Comparison of ENCODE assay signal across 35 mouse cellular contexts in the genomic region with DNA sequence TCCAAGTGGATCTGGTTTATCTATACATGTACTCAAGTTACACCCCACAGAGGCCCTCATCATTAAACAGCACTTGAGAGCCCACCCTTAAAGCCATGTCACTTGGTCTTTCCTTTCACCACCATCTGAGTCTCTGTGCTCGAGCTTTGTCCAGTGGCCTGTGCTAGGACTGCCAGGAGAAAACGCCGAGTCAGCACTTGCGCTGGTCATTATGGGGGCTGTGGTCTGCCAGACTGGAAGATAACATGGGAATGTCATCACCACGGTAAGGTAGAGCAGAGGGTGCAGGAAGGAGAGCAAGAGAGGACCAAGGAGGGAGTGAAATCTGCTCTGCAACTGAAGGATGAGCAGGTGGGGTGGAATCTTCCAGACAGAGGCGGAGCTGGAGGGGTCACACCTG.
"Had no signal": no experiment of that assay in that cellular context is flagged by ENCODE, and none has a peak within 500 bp of the region (broad histone marks: within the 10 kb centered on the region; RNA-seq: fewer than 3 reads in every experiment).

No protein-coding gene starts in this region.

- H3K27ac ChIP-seq: heart, embryonic 13.5 days; heart, embryonic 15.5 days; hindbrain, embryonic 10.5 days; hindbrain, embryonic 12.5 days; hindbrain, embryonic 13.5 days; hindbrain, embryonic 14.5 days; hindbrain, embryonic 15.5 days; hindbrain, postnatal 0 days; intestine, embryonic 15.5 days; kidney, embryonic 15.5 days; kidney, postnatal 0 days; layer of hippocampus, adult 2 months; left cerebral cortex, adult 2 months had no signal

- H3K9ac ChIP-seq: heart, embryonic 12.5 days; heart, embryonic 13.5 days; heart, embryonic 15.5 days; hindbrain, embryonic 12.5 days; hindbrain, embryonic 13.5 days; hindbrain, embryonic 14.5 days; hindbrain, embryonic 15.5 days; intestine, embryonic 15.5 days; kidney, embryonic 15.5 days had no signal

- H3K4me2 ChIP-seq: heart, embryonic 11.5 days; heart, embryonic 12.5 days; heart, embryonic 13.5 days; heart, embryonic 15.5 days; hindbrain, embryonic 12.5 days; hindbrain, embryonic 13.5 days; hindbrain, embryonic 14.5 days; hindbrain, embryonic 15.5 days; intestine, embryonic 15.5 days; kidney, embryonic 15.5 days had no signal

- H3K36me3 ChIP-seq: heart, embryonic 12.5 days; heart, embryonic 13.5 days; heart, embryonic 15.5 days; hindbrain, embryonic 10.5 days; intestine, embryonic 15.5 days; kidney, embryonic 15.5 days had no signal

- ATAC-seq: hindbrain, embryonic 16.5 days; hindbrain, postnatal 0 days; inflammation-experienced regulatory T-cells, adult 6 months; intestine, embryonic 15.5 days; intestine, embryonic 16.5 days; intestine, postnatal 0 days had no signal

- H3K4me1 ChIP-seq: hindbrain, embryonic 12.5 days; hindbrain, embryonic 13.5 days; hindbrain, embryonic 15.5 days; intestine, embryonic 15.5 days had no signal

- H3K27me3 ChIP-seq: hindbrain, embryonic 12.5 days; hindbrain, embryonic 13.5 days; hindbrain, embryonic 15.5 days; intestine, embryonic 15.5 days; kidney, embryonic 15.5 days had no signal

- H3K4me3 ChIP-seq: heart, embryonic 12.5 days; heart, embryonic 13.5 days; heart, embryonic 15.5 days; hindbrain, embryonic 10.5 days; hindbrain, embryonic 12.5 days; hindbrain, embryonic 13.5 days; hindbrain, embryonic 15.5 days; intestine, embryonic 15.5 days; kidney, embryonic 15.5 days; layer of hippocampus, adult 2 months; left cerebral cortex, adult 2 months had no signal

- DNase-seq: heart, postnatal 10 days; heart, postnatal 14 days; heart, postnatal 36 days; heart, postnatal 4 days; kidney, adult 11 months; kidney, adult 18-20 months; kidney, adult 2 months; kidney, adult 8-10 months; kidney, adult 9 months; kidney, postnatal 10 days; kidney, postnatal 14 days; kidney, postnatal 25 days; kidney, postnatal 36 days; kidney, postnatal 4 days; layer of hippocampus, adult 9-11 months; layer of hippocampus, postnatal 36 days had no signal

- H3K9me3 ChIP-seq: heart, embryonic 12.5 days; heart, embryonic 13.5 days; heart, embryonic 15.5 days; hindbrain, embryonic 10.5 days; hindbrain, embryonic 12.5 days; hindbrain, embryonic 13.5 days; hindbrain, embryonic 15.5 days; intestine, embryonic 15.5 days; kidney, embryonic 15.5 days had no signal
